Mouse (Mus musculus) yolk sac, embryonic 10.5 days (tissue): ENCODE results near the gene Pum1.
A peak's percentile ranks its signal among the peaks of the same experiment; 100 is the strongest.

ENCODE experiments used
- DNase-seq: peaks from one replicate; pipeline ENCODE4 v3.0.0-alpha.2; 2017; ENCODE audit warnings: low spot score

Gene Pum1

DNA sequence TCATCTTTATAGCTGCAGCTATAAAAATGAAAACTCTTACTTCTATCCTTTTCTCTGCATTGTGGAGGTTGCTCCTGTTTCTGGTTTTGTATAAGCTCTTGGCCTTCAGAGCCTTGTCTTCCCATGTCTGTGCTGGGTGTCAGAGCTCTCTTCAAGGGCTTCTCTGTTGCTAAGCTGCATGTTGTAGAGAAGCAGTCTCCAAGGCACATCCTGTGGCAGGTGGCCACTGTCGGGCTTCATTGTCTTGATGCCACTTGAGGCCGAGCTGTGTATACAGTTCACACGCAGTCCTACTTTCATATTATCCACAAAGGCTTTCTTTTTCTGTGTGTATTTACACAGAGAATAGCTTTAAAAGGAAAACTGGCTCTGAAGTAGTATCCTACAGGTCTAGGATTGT lies 63.0 kb downstream of the Pum1 start:
- no peak for DNase-seq

GRCm38 (mm10) chr4:130735957-130736356 lies 72.8 kb downstream of the Pum1 start:
- DNase-seq = no peak

DNA sequence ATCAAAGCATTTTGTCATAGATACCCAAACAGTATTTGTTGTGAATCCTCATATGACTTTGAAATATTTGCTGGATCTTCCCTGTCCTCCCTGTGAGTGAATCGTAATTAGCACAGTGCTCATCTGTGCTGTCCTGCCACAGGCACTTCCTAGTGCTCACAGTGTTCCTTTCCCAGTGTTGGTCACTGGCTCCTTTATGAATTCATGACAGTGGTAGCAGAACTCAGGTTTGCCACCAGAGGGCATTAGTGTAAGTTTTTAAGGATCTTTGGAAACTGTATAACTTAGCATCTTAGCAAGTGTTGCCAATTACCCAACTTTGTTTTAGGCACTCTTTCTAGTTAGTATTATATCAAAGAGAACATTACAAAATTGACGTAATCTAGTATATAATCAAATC lies 75.4 kb downstream of the Pum1 start:
- DNase-seq = no peak

- no peak for DNase-seq
These were observed 80.9 kb downstream of the Pum1 start for GRCm38 (mm10) chr4:130744058-130744457.

GRCm38 (mm10) chr4:130745561-130746306 lies 82.6 kb downstream of the Pum1 start:
- DNase-seq = peak; percentile 77

DNA sequence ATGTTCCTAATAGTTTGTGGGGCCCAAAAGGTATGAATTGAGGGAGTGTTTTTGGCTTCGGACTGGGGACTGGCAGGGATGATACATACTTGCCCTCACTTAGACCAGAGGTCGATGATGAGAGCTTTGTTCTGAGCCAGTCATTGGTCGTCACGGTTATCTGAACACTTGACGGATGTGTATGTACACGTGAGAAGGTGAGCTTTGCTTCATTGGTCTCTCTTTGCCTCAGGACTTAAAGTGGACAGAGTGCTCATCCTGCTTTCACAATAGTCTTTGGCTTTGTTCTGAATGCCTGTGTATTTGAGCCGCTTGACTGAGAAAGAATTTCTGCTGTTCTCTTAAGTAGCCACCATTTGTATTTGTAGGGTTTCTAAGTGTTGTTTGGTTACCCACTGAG lies 86.4 kb downstream of the Pum1 start:
- DNase-seq = peak; percentile 26

- no peak for DNase-seq
These were observed 88.8 kb downstream of the Pum1 start for GRCm38 (mm10) chr4:130751966-130752365.

DNA sequence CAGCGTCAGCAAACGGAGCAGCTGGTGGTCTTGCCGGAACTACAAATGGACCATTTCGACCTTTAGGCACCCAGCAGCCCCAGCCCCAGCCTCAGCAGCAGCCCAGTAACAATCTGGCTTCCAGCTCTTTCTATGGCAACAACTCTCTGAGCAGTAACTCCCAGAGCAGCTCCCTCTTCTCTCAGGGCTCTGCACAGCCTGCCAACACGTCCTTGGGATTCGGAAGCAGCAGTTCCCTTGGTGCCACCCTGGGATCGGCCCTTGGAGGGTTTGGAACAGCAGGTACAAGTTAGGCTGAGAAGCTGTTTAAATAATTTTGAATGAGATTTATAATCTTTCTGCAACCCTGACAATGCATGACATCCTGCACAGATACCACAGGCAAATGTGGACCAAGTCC lies 89.5 kb downstream of the Pum1 start:
- no peak for DNase-seq

- no peak for DNase-seq
These were observed 90.6 kb downstream of the Pum1 start for GRCm38 (mm10) chr4:130753755-130754154.

- DNase-seq = no peak
These were observed 91.7 kb downstream of the Pum1 start for GRCm38 (mm10) chr4:130754776-130755175.

DNA sequence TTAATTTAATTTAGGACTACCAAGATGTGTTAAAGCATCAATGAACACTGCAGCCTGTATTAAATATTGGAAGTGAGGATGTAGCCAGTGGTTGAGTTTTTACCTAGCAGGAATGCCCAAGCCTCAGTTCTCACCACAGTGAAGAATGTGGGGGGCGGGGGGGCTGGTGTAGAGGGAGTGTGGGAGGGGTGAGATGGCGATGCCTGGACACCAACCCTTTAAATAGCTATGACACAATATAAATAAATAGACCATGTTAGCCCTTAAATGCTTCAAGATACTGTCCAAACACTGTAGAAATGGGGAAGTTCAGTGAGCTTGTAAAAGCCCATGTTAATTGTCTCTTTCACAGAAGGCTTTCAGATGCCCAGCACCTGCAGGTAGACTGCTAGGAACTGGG lies 96.8 kb downstream of the Pum1 start:
- no peak for DNase-seq

- DNase-seq = no peak
These were observed 98.7 kb downstream of the Pum1 start for GRCm38 (mm10) chr4:130761809-130762208.

DNA sequence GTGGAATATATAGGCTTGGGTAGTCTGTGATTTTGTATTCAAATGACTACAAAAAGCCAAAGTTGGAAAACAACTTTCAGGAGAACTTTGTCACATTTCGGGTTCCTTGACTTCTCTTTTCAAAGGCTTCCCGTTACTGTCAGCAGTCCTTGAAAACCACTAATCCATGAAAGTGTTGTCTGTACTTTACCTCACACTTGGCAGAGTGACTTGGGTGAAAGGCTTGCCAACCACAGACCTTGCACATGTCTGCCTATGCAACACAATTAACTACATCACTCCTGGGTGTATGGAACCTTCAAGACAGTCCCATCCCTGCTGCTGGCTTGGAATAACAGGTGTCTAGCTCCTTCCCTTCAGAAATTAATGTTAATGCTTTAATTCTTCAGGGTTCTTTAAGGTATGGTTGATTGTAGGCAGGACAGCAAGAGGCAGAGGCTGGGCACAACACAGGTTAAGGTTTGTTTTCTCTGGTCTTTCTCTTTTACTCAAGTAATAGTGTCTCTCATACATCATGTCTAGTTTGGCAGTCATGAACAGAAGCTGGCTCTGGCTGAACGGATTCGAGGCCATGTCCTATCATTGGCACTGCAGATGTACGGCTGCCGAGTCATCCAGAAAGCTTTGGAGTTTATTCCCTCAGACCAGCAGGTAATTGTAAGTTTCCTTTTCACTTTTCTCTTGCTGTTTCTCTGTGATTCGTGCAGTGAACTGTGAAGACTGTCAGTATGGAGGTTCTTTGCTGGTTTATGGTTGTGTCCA lies 102.5 kb downstream of the Pum1 start:
- no peak for DNase-seq

DNA sequence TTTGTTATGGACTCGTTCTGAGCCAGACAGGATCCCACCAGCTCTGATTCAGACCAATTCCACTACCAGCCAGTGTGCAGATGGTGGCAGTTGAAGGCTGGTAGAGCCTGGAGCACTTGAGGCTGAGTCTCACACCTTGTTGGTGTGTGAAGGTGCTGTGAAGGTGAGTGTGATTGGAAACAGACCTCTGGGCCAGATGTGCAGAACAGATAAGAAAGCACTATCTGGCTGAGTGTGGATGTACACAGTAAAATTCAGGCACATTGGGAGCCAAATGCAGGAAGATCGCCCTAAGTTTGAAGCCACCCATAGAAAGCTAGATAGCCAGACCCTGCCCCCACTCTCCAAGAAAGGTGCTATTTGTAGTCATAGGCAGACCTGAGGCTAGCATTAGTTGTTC lies 103.3 kb downstream of the Pum1 start:
- DNase-seq = no peak

- no peak for DNase-seq
These were observed 103.8 kb downstream of the Pum1 start for GRCm38 (mm10) chr4:130766926-130767325.

DNA sequence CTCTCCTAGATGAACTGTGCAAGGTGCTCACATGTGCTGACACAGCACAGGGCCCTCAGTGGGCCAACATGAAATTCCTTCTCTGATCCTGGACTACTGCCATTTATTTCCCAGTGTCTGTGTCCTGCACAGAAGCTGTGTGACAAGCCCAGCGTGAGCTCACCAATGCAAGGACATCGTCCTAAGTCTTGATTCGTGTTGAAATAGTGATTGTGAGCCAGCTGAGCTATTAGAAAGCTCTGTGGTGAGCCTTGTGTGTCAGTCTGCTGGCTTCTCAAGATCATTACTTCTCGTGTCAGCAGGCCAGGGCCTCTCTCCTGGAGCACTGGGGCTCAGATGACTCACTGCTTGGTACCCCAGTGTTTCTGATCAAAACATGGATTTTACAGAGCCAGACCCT lies 110.8 kb downstream of the Pum1 start:
- DNase-seq = no peak

DNA sequence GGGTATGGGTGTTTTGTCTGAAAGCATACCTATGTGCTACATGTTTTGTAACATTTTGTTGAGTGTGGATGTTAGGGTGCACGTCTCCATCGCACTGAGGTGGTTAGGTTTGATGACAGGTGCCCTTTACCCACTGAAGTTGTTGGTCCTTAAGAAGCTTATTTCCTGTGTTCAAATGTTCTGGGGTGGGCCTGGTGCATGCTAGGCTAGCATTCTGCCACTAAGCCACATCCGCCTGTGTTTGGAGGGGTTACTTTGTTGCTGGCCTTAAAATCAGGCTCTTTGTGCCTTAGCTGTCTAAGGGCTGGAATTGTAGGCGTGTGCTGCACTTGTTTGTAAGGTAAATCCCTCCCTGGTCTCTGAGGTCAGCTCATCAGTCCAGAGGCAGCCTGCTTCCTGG lies 111.7 kb downstream of the Pum1 start:
- no peak for DNase-seq

- DNase-seq = no peak
These were observed 114.5 kb downstream of the Pum1 start for GRCm38 (mm10) chr4:130777647-130778046.

DNA sequence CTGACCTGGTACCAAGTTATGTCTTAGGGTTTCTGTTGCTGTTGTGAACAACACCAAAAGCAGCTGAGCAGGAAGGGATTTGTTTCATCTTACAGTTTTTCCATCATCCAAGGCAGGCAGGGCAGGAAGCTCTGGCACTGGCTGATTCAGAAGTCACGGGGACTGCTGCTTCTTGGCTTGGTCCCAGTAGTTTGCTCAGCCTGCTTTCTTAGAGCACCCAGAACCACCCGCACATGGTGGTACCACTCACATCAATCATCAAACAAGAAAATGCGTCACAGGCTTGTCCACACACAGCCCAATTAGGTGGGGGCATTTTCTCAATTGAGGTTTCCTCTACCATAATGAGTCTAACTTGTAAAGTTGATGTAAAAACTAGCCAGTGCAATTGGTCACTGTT lies 115.9 kb downstream of the Pum1 start:
- DNase-seq = no peak

- DNase-seq = no peak
These were observed 119.4 kb downstream of the Pum1 start for GRCm38 (mm10) chr4:130782492-130782891.

DNA sequence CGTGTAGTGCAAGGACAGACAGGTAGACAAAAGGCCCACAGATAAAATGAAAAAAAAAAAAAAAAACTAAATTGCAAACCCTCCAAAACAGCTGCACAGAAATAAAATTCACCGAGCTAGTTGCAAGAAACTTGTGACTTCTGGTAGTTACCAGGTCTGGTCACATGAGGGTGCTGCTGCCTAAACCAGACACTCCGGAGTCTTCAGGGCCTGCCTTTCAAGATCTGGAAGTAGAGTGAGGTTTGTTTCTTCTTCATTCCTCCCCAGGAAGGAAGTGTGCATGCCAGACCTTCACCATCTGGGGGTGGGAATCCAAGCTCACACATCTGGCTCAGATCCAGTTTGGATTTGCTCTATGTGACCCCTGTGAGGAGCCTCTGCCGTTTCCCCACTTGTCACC lies 121.6 kb downstream of the Pum1 start:
- no peak for DNase-seq

DNA sequence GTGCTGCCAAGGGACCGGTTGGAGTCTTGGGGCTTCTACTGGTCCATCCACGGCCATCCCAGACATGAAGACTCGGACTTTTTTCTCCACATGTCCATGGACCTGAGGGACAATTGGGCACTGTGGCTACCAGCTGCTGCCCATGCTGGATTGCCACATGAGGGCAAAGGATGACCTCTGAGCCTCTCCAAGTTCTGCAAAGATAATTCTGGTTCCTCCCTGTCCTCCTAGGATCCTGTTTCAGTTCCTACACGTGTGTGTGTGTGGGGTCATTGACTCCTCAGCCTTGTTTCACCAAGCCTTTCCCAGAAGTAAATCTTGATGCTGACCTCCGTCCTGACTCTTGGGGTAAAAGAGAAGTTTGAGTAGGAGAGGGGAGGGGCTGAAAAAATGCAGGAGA lies 124.4 kb downstream of the Pum1 start:
- DNase-seq = no peak

GRCm38 (mm10) chr4:130790180-130790579 lies 127.1 kb downstream of the Pum1 start:
- DNase-seq = peak; percentile 67
